In genomic region chr7:25209161-25209622, GRCm38 (mm10) we compare ENCODE assay signal across 9 mouse cellular contexts. TPM values are rescaled to one million over a fixed set of nuclear protein-coding genes. Genes with fewer than 3 reads are reported as not detected.
DNase-seq lines count a peak whose midpoint lies in the region; ATAC-seq and TF ChIP-seq lines count a peak whose summit lies in the region.
"Had no signal": no experiment of that assay in that cellular context is flagged by ENCODE, and none has a peak within 500 bp of the region (broad histone marks: within the 10 kb centered on the region; RNA-seq: fewer than 3 reads in every experiment).

No protein-coding gene starts in this region.

- TF ChIP-seq CTCF in liver, embryonic 14.5 days (IDR thresholded peaks at IDR 0.05; ENCODE audit: low read depth) = no peak

- peak overlapping the region; percentile 32 to 43 for H3K4me3 ChIP-seq in liver, embryonic 14.5 days (ENCODE audit: insufficient read depth in 1 of 2, low read depth in 2 of 2, low read length in 2 of 2)
- no peak overlapping the region for H3K4me3 ChIP-seq in stomach, embryonic 16.5 days (replicated peaks; ENCODE audit: low read length)
- H3K4me3 ChIP-seq: forebrain, embryonic 15.5 days had no signal

- H3K9ac ChIP-seq in liver, embryonic 14.5 days (replicated peaks) = peak overlapping the region; percentile 58
- H3K9ac ChIP-seq in stomach, embryonic 16.5 days (ENCODE audit: low read length) = no peak overlapping the region
- H3K9ac ChIP-seq: forebrain, embryonic 15.5 days had no signal

- H3K4me2 ChIP-seq in liver, embryonic 14.5 days (ENCODE audit: low read depth) = peak overlapping the region; percentile 73
- H3K4me2 ChIP-seq in stomach, embryonic 16.5 days (ENCODE audit: low read depth, low read length) = no peak overlapping the region
- H3K4me2 ChIP-seq: forebrain, embryonic 15.5 days had no signal

- no peaks in the 10 kb centered on the region for H3K9me3 ChIP-seq in liver, embryonic 14.5 days (ENCODE audit: control insufficient read depth, low read length)
- no peaks in the 10 kb centered on the region for H3K9me3 ChIP-seq in stomach, embryonic 16.5 days (replicated peaks; ENCODE audit: control insufficient read depth, low read length)
- H3K9me3 ChIP-seq: forebrain, embryonic 15.5 days had no signal

- DNase-seq in spleen, adult 18-20 months = peak; percentile 36 to 41
- DNase-seq in spleen, adult 12 weeks (ENCODE audit: low spot score) = no peak
- peak; percentile 31 for DNase-seq in c-Kit-positive CD71-positive TER-119-negative erythroid progenitor cells, embryonic 14.5 days (ENCODE audit: low read depth)
- peak; percentile 58 to 75 (median 63) for DNase-seq in liver, embryonic 14.5 days (ENCODE audit: low read depth in 3 of 3, low spot score in 3 of 3)
- no peak for DNase-seq in cerebellum, adult 9-11 months
- no peak for DNase-seq in gastrocnemius, postnatal 36 days
- DNase-seq in retina, postnatal 1 day = no peak

- intact Hi-C loops in gastrocnemius, postnatal 36 days (cut with DNase I) = no loop called here

- 47% methylated on average over 3 of the region's 3 CpGs for WGBS in liver, embryonic 14.5 days (ENCODE audit: insufficient replicate concordance)
- 49% methylated on average over 3 of the region's 3 CpGs for WGBS in stomach, embryonic 16.5 days

- peak overlapping the region; percentile 69 for H3K27ac ChIP-seq in liver, embryonic 14.5 days
- peak overlapping the region; percentile 60; the same call in 1 of the 2 replicates for H3K27ac ChIP-seq in stomach, embryonic 16.5 days (ENCODE audit: low read length)
- H3K27ac ChIP-seq: forebrain, embryonic 15.5 days had no signal

- H3K36me3 ChIP-seq in liver, embryonic 14.5 days (replicated peaks; ENCODE audit: control insufficient read depth, insufficient read depth, low read depth) = peaks cover 92% of the 10 kb centered on the region
- no peaks in the 10 kb centered on the region for H3K36me3 ChIP-seq in stomach, embryonic 16.5 days (ENCODE audit: control insufficient read depth, insufficient read depth, low read length)

- H3K27me3 ChIP-seq in liver, embryonic 14.5 days (ENCODE audit: control insufficient read depth, insufficient read depth, low read length) = no peaks in the 10 kb centered on the region
- H3K27me3 ChIP-seq in stomach, embryonic 16.5 days (ENCODE audit: control insufficient read depth, insufficient read depth, low read length) = no peaks in the 10 kb centered on the region
- H3K27me3 ChIP-seq: forebrain, embryonic 15.5 days had no signal

- TF ChIP-seq EP300 in liver, embryonic 14.5 days (IDR thresholded peaks at IDR 0.05; ENCODE audit: low read depth) = no peak

- ATAC-seq in liver, embryonic 14.5 days (ENCODE audit: insufficient read depth) = peak; percentile 88
- ATAC-seq in stomach, embryonic 16.5 days (ENCODE audit: insufficient read depth, low FRiP score) = peak; percentile 51
- ATAC-seq: forebrain, embryonic 15.5 days had no signal

- peaks cover 17 to 33% of the 10 kb centered on the region in 2 experiments for H3K4me1 ChIP-seq in liver, embryonic 14.5 days (replicated peaks; ENCODE audit: control insufficient read depth in 2 of 2, insufficient read depth in 2 of 2, low read length in 1 of 2)
- H3K4me1 ChIP-seq in stomach, embryonic 16.5 days (ENCODE audit: control insufficient read depth, insufficient read depth, low read length) = peaks cover 8% of the 10 kb centered on the region; the same call in 1 of the 2 replicates
- H3K4me1 ChIP-seq: forebrain, embryonic 15.5 days had no signal

RNA-seq across cellular contexts. Expression of gene Dedd2, which starts 11.2 kb away (rescaled TPM):
- polyA plus RNA-seq in liver, embryonic 14.5 days (2012; rRNA removed) = 26.9 and 27.9 TPM in 2 replicates
- 20.8 and 22.7 TPM in 2 replicates for polyA plus RNA-seq in liver, embryonic 14.5 days (2014; fragmentation: Nextera tagmentation; extraction: Ambion mirVana)
- 9.1 and 9.7 TPM in 2 replicates for polyA plus RNA-seq in stomach, embryonic 16.5 days (2015; fragmentation: Nextera tagmentation; extraction: Ambion mirVana)
- total RNA-seq in gastrocnemius, postnatal 36 days (2021) = 10 to 100 TPM in 1 of 2 experiments, 1 to 10 TPM in 1; 8.4 to 10.7 TPM

RNA-seq across cellular contexts. Expression of gene Zfp526, which starts 12.0 kb away (rescaled TPM):
- polyA plus RNA-seq in liver, embryonic 14.5 days (2012; rRNA removed) = 4.6 and 4.9 TPM in 2 replicates
- polyA plus RNA-seq in liver, embryonic 14.5 days (2014; fragmentation: Nextera tagmentation; extraction: Ambion mirVana) = 2.1 TPM in 2 replicates
- 2.5 and 2.9 TPM in 2 replicates for polyA plus RNA-seq in stomach, embryonic 16.5 days (2015; fragmentation: Nextera tagmentation; extraction: Ambion mirVana)
- 1 to 10 TPM; 4.1 to 5.5 TPM for total RNA-seq in gastrocnemius, postnatal 36 days (2021)

RNA-seq across cellular contexts. Expression of gene Gsk3a, which starts 28.5 kb away (rescaled TPM):
- 48.6 and 55.6 TPM in 2 replicates for polyA plus RNA-seq in liver, embryonic 14.5 days (2012; rRNA removed)
- polyA plus RNA-seq in liver, embryonic 14.5 days (2014; fragmentation: Nextera tagmentation; extraction: Ambion mirVana) = 8.4 and 8.9 TPM in 2 replicates
- 5.7 and 6.3 TPM in 2 replicates for polyA plus RNA-seq in stomach, embryonic 16.5 days (2015; fragmentation: Nextera tagmentation; extraction: Ambion mirVana)
- 10 to 100 TPM; 64.0 to 69.6 TPM for total RNA-seq in gastrocnemius, postnatal 36 days (2021)

RNA-seq across cellular contexts. Expression of gene Pou2f2, which starts 29.7 kb away (rescaled TPM):
- 0.73 and 0.74 TPM in 2 replicates for polyA plus RNA-seq in liver, embryonic 14.5 days (2012; rRNA removed)
- polyA plus RNA-seq in liver, embryonic 14.5 days (2014; fragmentation: Nextera tagmentation; extraction: Ambion mirVana) = 0.94 and 1.5 TPM in 2 replicates
- polyA plus RNA-seq in stomach, embryonic 16.5 days (2015; fragmentation: Nextera tagmentation; extraction: Ambion mirVana) = 1.4 TPM in 2 replicates
- under 1 TPM; 0.10 to 0.72 TPM for total RNA-seq in gastrocnemius, postnatal 36 days (2021)

RNA-seq across cellular contexts. Expression of gene Erf, which starts 41.4 kb away (rescaled TPM):
- 8.5 and 9.8 TPM in 2 replicates for polyA plus RNA-seq in liver, embryonic 14.5 days (2012; rRNA removed)
- 5.1 and 5.3 TPM in 2 replicates for polyA plus RNA-seq in liver, embryonic 14.5 days (2014; fragmentation: Nextera tagmentation; extraction: Ambion mirVana)
- 6.9 and 11.0 TPM in 2 replicates for polyA plus RNA-seq in stomach, embryonic 16.5 days (2015; fragmentation: Nextera tagmentation; extraction: Ambion mirVana)
- total RNA-seq in gastrocnemius, postnatal 36 days (2021) = 1 to 10 TPM; 5.0 to 6.1 TPM

Comparison
In these comparisons a context has a peak if more than half of its experiments do, and no peak if none do; other contexts are left out.
1. DNase-seq: peak in spleen, adult 18-20 months (2 of 2), c-Kit-positive CD71-positive TER-119-negative erythroid progenitor cells, embryonic 14.5 days (single experiment) and liver, embryonic 14.5 days (3 of 3); none in spleen, adult 12 weeks (single experiment), cerebellum, adult 9-11 months (single experiment), gastrocnemius, postnatal 36 days (0 of 2) and retina, postnatal 1 day (single experiment).